In genomic region chr10:8715679-8716284, GRCm38 (mm10) we compare ENCODE assay signal across 9 mouse cellular contexts.
DNase-seq lines count a peak whose midpoint lies in the region; ATAC-seq lines count a peak whose summit lies in the region.
"Had no signal": no experiment of that assay in that cellular context is flagged by ENCODE, and none has a peak within 500 bp of the region (broad histone marks: within the 10 kb centered on the region; RNA-seq: fewer than 3 reads in every experiment).

No protein-coding gene starts in this region.

- no peak overlapping the region for H3K4me2 ChIP-seq in limb, embryonic 11.5 days (ENCODE audit: low read depth, severe bottlenecking)
- peak overlapping the region; percentile 29; the same call in 1 of the 2 replicates for H3K4me2 ChIP-seq in midbrain, embryonic 16.5 days (ENCODE audit: low read length)

- 21% methylated on average over 12 of the region's 12 CpGs for WGBS in embryonic facial prominence, embryonic 10.5 days
- 19% methylated on average over 12 of the region's 12 CpGs for WGBS in limb, embryonic 11.5 days
- WGBS in midbrain, embryonic 16.5 days = 16% methylated on average over 12 of the region's 12 CpGs

- no peak overlapping the region for H3K4me3 ChIP-seq in embryonic facial prominence, embryonic 10.5 days
- no peak overlapping the region for H3K4me3 ChIP-seq in limb, embryonic 11.5 days (ENCODE audit: low read depth, low read length)
- no peak overlapping the region for H3K4me3 ChIP-seq in midbrain, embryonic 16.5 days (ENCODE audit: low read depth, low read length)

- H3K9me3 ChIP-seq in embryonic facial prominence, embryonic 10.5 days = no peaks in the 10 kb centered on the region
- no peaks in the 10 kb centered on the region for H3K9me3 ChIP-seq in limb, embryonic 11.5 days (ENCODE audit: control insufficient read depth, low read length)
- H3K9me3 ChIP-seq in midbrain, embryonic 16.5 days (replicated peaks; ENCODE audit: control insufficient read depth, low read length, poor library complexity, severe bottlenecking) = no peaks in the 10 kb centered on the region

- DNase-seq in 3134 (ENCODE audit: extremely low read depth, insufficient read length, low spot score) = peak; percentile 26
- peak; percentile 85 for DNase-seq in adrenal gland, postnatal 25 days
- DNase-seq in embryonic facial prominence, embryonic 10.5 days (ENCODE audit: low spot score) = peak; percentile 85
- DNase-seq in heart, adult 9 months (ENCODE audit: low spot score in 2 of 2) = peak; percentile 46 to 59
- peak; percentile 42 to 74 for DNase-seq in kidney, adult 8-10 months
- peak; percentile 88 for DNase-seq in limb, embryonic 11.5 days (ENCODE audit: low spot score)
- DNase-seq in spleen, adult 18-20 months = peak; percentile 18 to 61

- peaks cover under 1% of the 10 kb centered on the region; the same call in 1 of the 2 replicates for H3K36me3 ChIP-seq in embryonic facial prominence, embryonic 10.5 days (replicated peaks)
- H3K36me3 ChIP-seq in limb, embryonic 11.5 days (ENCODE audit: control insufficient read depth, insufficient read depth, low read length) = no peaks in the 10 kb centered on the region
- no peaks in the 10 kb centered on the region for H3K36me3 ChIP-seq in midbrain, embryonic 16.5 days (ENCODE audit: control insufficient read depth, insufficient read depth, low read length)
- H3K36me3 ChIP-seq: G1E had no signal

- no peaks in the 10 kb centered on the region for H3K4me1 ChIP-seq in embryonic facial prominence, embryonic 10.5 days
- no peaks in the 10 kb centered on the region for H3K4me1 ChIP-seq in limb, embryonic 11.5 days (ENCODE audit: control insufficient read depth, insufficient read depth, low read length)
- no peaks in the 10 kb centered on the region for H3K4me1 ChIP-seq in midbrain, embryonic 16.5 days (ENCODE audit: control insufficient read depth, insufficient read depth, low read length)

- no peak overlapping the region for H3K9ac ChIP-seq in limb, embryonic 11.5 days (ENCODE audit: low read length)
- no peak overlapping the region for H3K9ac ChIP-seq in midbrain, embryonic 16.5 days (ENCODE audit: low read depth, low read length)

- no peak overlapping the region for H3K27ac ChIP-seq in embryonic facial prominence, embryonic 10.5 days (replicated peaks)
- H3K27ac ChIP-seq in limb, embryonic 11.5 days (replicated peaks; ENCODE audit: low read depth, low read length) = no peak overlapping the region
- H3K27ac ChIP-seq in midbrain, embryonic 16.5 days (ENCODE audit: low read length) = no peak overlapping the region

- peak; percentile 31; the same call in 1 of the 2 replicates for ATAC-seq in limb, embryonic 11.5 days (ENCODE audit: insufficient number of reproducible peaks, low FRiP score, low TSS enrichment, low read depth)
- ATAC-seq in midbrain, embryonic 16.5 days = peak; percentile 79

- H3K27me3 ChIP-seq in embryonic facial prominence, embryonic 10.5 days (replicated peaks; ENCODE audit: low read depth, poor library complexity, severe bottlenecking) = no peaks in the 10 kb centered on the region; the same call in 1 of the 2 replicates
- H3K27me3 ChIP-seq in limb, embryonic 11.5 days (ENCODE audit: control insufficient read depth, insufficient read depth, low read length) = no peaks in the 10 kb centered on the region
- H3K27me3 ChIP-seq in midbrain, embryonic 16.5 days (ENCODE audit: control insufficient read depth, insufficient read depth, low read depth, low read length) = no peaks in the 10 kb centered on the region

Comparison
In these comparisons a context has a peak if more than half of its experiments do, and no peak if none do; other contexts are left out.
1. DNase-seq: peak in every context shown above with its lines; median percentile 88 in limb, embryonic 11.5 days; 85 in adrenal gland, postnatal 25 days; 85 in embryonic facial prominence, embryonic 10.5 days; 58 in kidney, adult 8-10 months; 52 in heart, adult 9 months; 40 in spleen, adult 18-20 months; 26 in 3134.